Mouse (Mus musculus) left cerebral cortex, postnatal 4 days (tissue): ENCODE measurements around the gene Klf15. TPM values are rescaled to one million over a fixed set of nuclear protein-coding genes. Genes with fewer than 3 reads are reported as not detected.

Experiments used
- DNase-seq: peaks from one replicate; pipeline ENCODE4 v3.0.0-alpha.2; 2022
- intact Hi-C: fragments of 180-260 bp; cut with DNase I; formaldehyde crosslinking; loops from one replicate; pipeline ENCODE4 v1.15.1; 2025
- total RNA-seq, 2 experiments: library from RNA; stranded (reverse); gene quantifications; 2 replicates each; pipeline ENCODE4 v1.2.3; 2021

Klf15 gene
- total RNA-seq, 2 experiments from 2014 or later: 11.7 to 12.3 TPM

GRCm38 (mm10) chr6:90463228-90463862, 969 bp downstream of the Klf15 start:
- intact Hi-C loops: no loop called here
- peak; percentile 80 for DNase-seq

GRCm38 (mm10) chr6:90463890-90464421, 1.6 kb downstream of the Klf15 start:
- intact Hi-C loops: no loop called here

GRCm38 (mm10) chr6:90465028-90465640, 2.8 kb downstream of the Klf15 start:
- DNase-seq: no peak
- intact Hi-C loops: no loop called here

More at GRCm38 (mm10) chr6:90463890-90464421, 1.6 kb downstream of the Klf15 start:
- no peak for DNase-seq

GRCm38 (mm10) chr6:90466079-90466478, 3.7 kb downstream of the Klf15 start:
- intact Hi-C loops: no loop called here
- DNase-seq: peak; percentile 28

- no peak for DNase-seq
- intact Hi-C loops: no loop called here
Observed at GRCm38 (mm10) chr6:90466847-90467410, 4.6 kb downstream of the Klf15 start.

- DNase-seq: no peak
- intact Hi-C loops: no loop called here
Observed at GRCm38 (mm10) chr6:90468216-90468615, 5.8 kb downstream of the Klf15 start.

GRCm38 (mm10) chr6:90469041-90469440, 6.7 kb downstream of the Klf15 start:
- no peak for DNase-seq
- intact Hi-C loops: no loop called here

- DNase-seq: no peak
- intact Hi-C loops: no loop called here
Observed at GRCm38 (mm10) chr6:90470255-90470654, 7.9 kb downstream of the Klf15 start.

GRCm38 (mm10) chr6:90470947-90471541, 8.7 kb downstream of the Klf15 start:
- DNase-seq: peak; percentile 83
- intact Hi-C loops: no loop called here

- no peak for DNase-seq
- intact Hi-C loops: no loop called here
Observed at GRCm38 (mm10) chr6:90472079-90472478, 9.7 kb downstream of the Klf15 start.

GRCm38 (mm10) chr6:90472697-90473096, 10.3 kb downstream of the Klf15 start:
- DNase-seq: no peak
- intact Hi-C loops: no loop called here

- DNase-seq: no peak
- intact Hi-C loops: no loop called here
Observed at GRCm38 (mm10) chr6:90473630-90474360, 11.4 kb downstream of the Klf15 start.

- intact Hi-C loops: no loop called here
- no peak for DNase-seq
Observed at GRCm38 (mm10) chr6:90474361-90474750, 12.0 kb downstream of the Klf15 start.

- DNase-seq: no peak
- intact Hi-C loops: no loop called here
Observed at GRCm38 (mm10) chr6:90475176-90475853, 12.9 kb downstream of the Klf15 start.

- intact Hi-C loops: no loop called here
- DNase-seq: no peak
Observed at GRCm38 (mm10) chr6:90475854-90476212, 13.5 kb downstream of the Klf15 start.

- intact Hi-C loops: no loop called here
- DNase-seq: peak; percentile 74
Observed at GRCm38 (mm10) chr6:90476941-90477518, 14.7 kb downstream of the Klf15 start.

- no peak for DNase-seq
Observed at GRCm38 (mm10) chr6:90484249-90484648, 21.9 kb downstream of the Klf15 start.

GRCm38 (mm10) chr6:90484876-90485275, 22.5 kb downstream of the Klf15 start:
- intact Hi-C loops: no loop called here
- no peak for DNase-seq

More at GRCm38 (mm10) chr6:90484249-90484648, 21.9 kb downstream of the Klf15 start:
- intact Hi-C loops: no loop called here

- no peak for DNase-seq
- intact Hi-C loops: no loop called here
Observed at GRCm38 (mm10) chr6:90486176-90486921, 24.0 kb downstream of the Klf15 start, which contains the start of gene Aldh1l1. TSS of gene Aldh1l1 (plus strand) at chr6:90486427.
